Mouse (Mus musculus) embryonic facial prominence, embryonic 12.5 days (tissue): ENCODE data around the gene Ren1. TPM values are rescaled to one million over a fixed set of nuclear protein-coding genes. Genes with fewer than 3 reads are reported as not detected.
A peak's percentile ranks its signal among the peaks of the same experiment; 100 is the strongest.
"Not testable (repeated sequence)": the region's sequence is repeated elsewhere in the genome, so short reads cannot be mapped to it uniquely, and the experiment has no call there.

Experiments
- ATAC-seq: fragments of 200-750 bp; cut with Nextera tagmentation; 2 replicates; pipeline ENCODE4 v1.8.0; 2017; ENCODE audit not compliant: insufficient number of reproducible peaks, insufficient read depth, low FRiP score, low TSS enrichment
- H3K27ac ChIP-seq: fragments of 300-500 bp; sonication (generic); 2 replicates; pipeline ENCODE4 v1.5.1; 2016; ENCODE audit warnings: mild to moderate bottlenecking
- H3K27me3 ChIP-seq: fragments of 300-500 bp; sonication (generic); 2 replicates; pipeline ENCODE4 v1.6.1; 2016; ENCODE audit warnings: mild to moderate bottlenecking, moderate library complexity
- H3K36me3 ChIP-seq: fragments of 300-500 bp; sonication (generic); 2 replicates; pipeline ENCODE4 v1.6.1; 2016; ENCODE audit warnings: mild to moderate bottlenecking
- H3K4me1 ChIP-seq: fragments of 300-500 bp; sonication (generic); 2 replicates; pipeline ENCODE4 v1.6.1; 2016
- H3K4me2 ChIP-seq: fragments of 300-500 bp; sonication (generic); replicated peaks from 2 replicates; pipeline ENCODE4 v1.6.1; 2016; ENCODE audit warnings: mild to moderate bottlenecking, moderate library complexity
- H3K4me3 ChIP-seq: fragments of 300-500 bp; sonication (generic); 2 replicates; pipeline ENCODE4 v1.5.1; 2016; ENCODE audit warnings: mild to moderate bottlenecking
- H3K9ac ChIP-seq: fragments of 300-500 bp; sonication (generic); 2 replicates; pipeline ENCODE4 v1.6.1; 2016; ENCODE audit warnings: mild to moderate bottlenecking, moderate library complexity
- H3K9me3 ChIP-seq: fragments of 300-500 bp; sonication (generic); 2 replicates; pipeline ENCODE4 v1.6.1; 2016; ENCODE audit warnings: mild to moderate bottlenecking, moderate library complexity
- WGBS: fragments of 180-500 bp; shearing (Covaris S2); methylation state at CpG from one replicate; pipeline ENCODE4 v1.1.7; 2016; 5-methylcytosine and 5-hydroxymethylcytosine counted together
- polyA plus RNA-seq: library from polyadenylated mRNA; unstranded; fragments of >200 nt; fragmentation: Nextera tagmentation; extraction: Ambion mirVana; gene quantifications from 2 replicates; pipeline ENCODE4 v1.2.1, GENCODE M21; 2016

Ren1 gene
- polyA plus RNA-seq, 1 experiment from 2014 or later = 0.19 TPM

- no peaks in the 10 kb centered on the region for H3K36me3 ChIP-seq
- no peak within 1 kb of the TSS for H3K4me2 ChIP-seq
- peaks cover 7% of the 10 kb centered on the region for H3K4me1 ChIP-seq
- H3K9me3 ChIP-seq = 0 out of 2 replicates have a peak, but pooled peaks cover 6% of the 10 kb centered on the region
- WGBS = 88% methylated on average over 13 of the region's 13 CpGs
- ATAC-seq = no peak
- no peak within 1 kb of the TSS for H3K9ac ChIP-seq
- no peak within 1 kb of the TSS for H3K27ac ChIP-seq
- H3K27me3 ChIP-seq = no peaks in the 10 kb centered on the region
- H3K4me3 ChIP-seq = no peak within 1 kb of the TSS
These were observed 28.9 kb upstream of the Ren1 start, which contains the start of gene Kiss1 for GRCm38 (mm10) chr1:133321267-133321925. Gene Kiss1 (plus strand): TSS chr1:133321875.

- H3K27me3 ChIP-seq = peaks cover 11% of the 10 kb centered on the region
- no peaks in the 10 kb centered on the region for H3K36me3 ChIP-seq
- 37% methylated on average over 5 of the region's 5 CpGs for WGBS
- no peak overlapping the region for H3K27ac ChIP-seq
- H3K9me3 ChIP-seq = 0 out of 2 replicates have a peak, but pooled peaks cover 3% of the 10 kb centered on the region
- ATAC-seq = no peak; the same call in 1 of the 2 replicates
- no peak overlapping the region for H3K4me2 ChIP-seq
- peaks cover 7% of the 10 kb centered on the region for H3K4me1 ChIP-seq
- H3K4me3 ChIP-seq = no peak overlapping the region
- no peak overlapping the region for H3K9ac ChIP-seq
These were observed 27.0 kb upstream of the Ren1 start for GRCm38 (mm10) chr1:133323333-133323732.

GRCm38 (mm10) chr1:133325951-133326350, 24.4 kb upstream of the Ren1 start:
- WGBS = 85% methylated on average over 8 of the region's 8 CpGs
- Histone ChIP-seq H3K27ac (no peak overlapping the region), H3K4me1 (peaks cover 14% of the 10 kb centered on the region), H3K4me3 (no peak overlapping the region), H3K9ac (no peak overlapping the region), H3K36me3 (no peaks in the 10 kb centered on the region), H3K4me2 (no peak overlapping the region), H3K27me3 (peaks cover 35% of the 10 kb centered on the region), H3K9me3 (no peaks in the 10 kb centered on the region)
- ATAC-seq = no peak

- H3K4me3 ChIP-seq = no peak overlapping the region
- no peak overlapping the region for H3K27ac ChIP-seq
- H3K4me1 ChIP-seq = peaks cover 14% of the 10 kb centered on the region
- no peaks in the 10 kb centered on the region for H3K9me3 ChIP-seq
- no peak for ATAC-seq
- no peak overlapping the region for H3K9ac ChIP-seq
- H3K27me3 ChIP-seq = peaks cover 44% of the 10 kb centered on the region
- H3K4me2 ChIP-seq = no peak overlapping the region
- H3K36me3 ChIP-seq = no peaks in the 10 kb centered on the region
- WGBS = 59% methylated on average over 5 of the region's 5 CpGs
These were observed 23.2 kb upstream of the Ren1 start for GRCm38 (mm10) chr1:133327094-133327493.

GRCm38 (mm10) chr1:133328299-133328795, 22.0 kb upstream of the Ren1 start:
- no peak overlapping the region for H3K4me2 ChIP-seq
- WGBS = 59% methylated on average over 6 of the region's 6 CpGs
- no peak for ATAC-seq

GRCm38 (mm10) chr1:133328896-133329637, 21.2 kb upstream of the Ren1 start:
- H3K27me3 ChIP-seq = peaks cover 46% of the 10 kb centered on the region
- peak; percentile 30; the same call in 1 of the 2 replicates for ATAC-seq
- H3K4me3 ChIP-seq = peak overlapping the region; percentile 34
- H3K9me3 ChIP-seq = no peaks in the 10 kb centered on the region
- 6% methylated on average over 34 of the region's 34 CpGs for WGBS
- peak overlapping the region; percentile 45; the same call in 1 of the 2 replicates for H3K9ac ChIP-seq
- H3K27ac ChIP-seq = no peak overlapping the region
- peak overlapping the region; percentile 62 for H3K4me2 ChIP-seq
- H3K4me1 ChIP-seq = peaks cover 7% of the 10 kb centered on the region
- no peaks in the 10 kb centered on the region for H3K36me3 ChIP-seq

More at GRCm38 (mm10) chr1:133328299-133328795, 22.0 kb upstream of the Ren1 start:
- peaks cover 9% of the 10 kb centered on the region for H3K4me1 ChIP-seq
- H3K9ac ChIP-seq = no peak overlapping the region
- H3K4me3 ChIP-seq = no peak overlapping the region
- no peak overlapping the region for H3K27ac ChIP-seq
- H3K27me3 ChIP-seq = peaks cover 46% of the 10 kb centered on the region
- no peaks in the 10 kb centered on the region for H3K36me3 ChIP-seq
- no peaks in the 10 kb centered on the region for H3K9me3 ChIP-seq

GRCm38 (mm10) chr1:133329638-133329964, 20.7 kb upstream of the Ren1 start:
- no peaks in the 10 kb centered on the region for H3K9me3 ChIP-seq
- H3K27ac ChIP-seq = no peak overlapping the region
- no peak for ATAC-seq
- 20% methylated on average over 7 of the region's 7 CpGs for WGBS
- H3K36me3 ChIP-seq = no peaks in the 10 kb centered on the region
- H3K4me3 ChIP-seq = peak overlapping the region; percentile 34
- peak overlapping the region; percentile 62 for H3K4me2 ChIP-seq
- H3K4me1 ChIP-seq = peaks cover 7% of the 10 kb centered on the region
- H3K9ac ChIP-seq = peak overlapping the region; percentile 45; the same call in 1 of the 2 replicates
- H3K27me3 ChIP-seq = peaks cover 46% of the 10 kb centered on the region

- no peak overlapping the region for H3K27ac ChIP-seq
- no peak overlapping the region for H3K9ac ChIP-seq
- 72% methylated on average over 3 of the region's 3 CpGs for WGBS
- H3K9me3 ChIP-seq = no peaks in the 10 kb centered on the region
- H3K36me3 ChIP-seq = no peaks in the 10 kb centered on the region
- H3K4me2 ChIP-seq = no peak overlapping the region
- H3K4me3 ChIP-seq = no peak overlapping the region
- H3K27me3 ChIP-seq = peaks cover 46% of the 10 kb centered on the region
- no peak for ATAC-seq
- peaks cover 7% of the 10 kb centered on the region for H3K4me1 ChIP-seq
These were observed 19.2 kb upstream of the Ren1 start for GRCm38 (mm10) chr1:133331142-133331541.

- no peaks in the 10 kb centered on the region for H3K9me3 ChIP-seq
- H3K9ac ChIP-seq = no peak overlapping the region
- H3K4me1 ChIP-seq = peaks cover 7% of the 10 kb centered on the region
- ATAC-seq = no peak
- H3K27me3 ChIP-seq = peaks cover 40% of the 10 kb centered on the region
- H3K36me3 ChIP-seq = no peaks in the 10 kb centered on the region
- no peak overlapping the region for H3K4me2 ChIP-seq
- no peak overlapping the region for H3K4me3 ChIP-seq
- WGBS = 86% methylated on average over 11 of the region's 11 CpGs
- H3K27ac ChIP-seq = no peak overlapping the region
These were observed 17.5 kb upstream of the Ren1 start for GRCm38 (mm10) chr1:133332656-133333430.

- H3K36me3 ChIP-seq = no peaks in the 10 kb centered on the region
- H3K27me3 ChIP-seq = peaks cover 29% of the 10 kb centered on the region
- no peak overlapping the region for H3K9ac ChIP-seq
- no peak overlapping the region for H3K27ac ChIP-seq
- no peak overlapping the region for H3K4me3 ChIP-seq
- no peak for ATAC-seq
- 81% methylated on average over 6 of the region's 6 CpGs for WGBS
- no peaks in the 10 kb centered on the region for H3K9me3 ChIP-seq
- no peak overlapping the region for H3K4me2 ChIP-seq
- H3K4me1 ChIP-seq = peaks cover 7% of the 10 kb centered on the region
These were observed 16.4 kb upstream of the Ren1 start for GRCm38 (mm10) chr1:133333937-133334336.

GRCm38 (mm10) chr1:133340403-133340802, 9.9 kb upstream of the Ren1 start:
- 63% methylated on average over 1 of the region's 1 CpGs for WGBS
- not testable (repeated sequence) for H3K9me3 ChIP-seq, ATAC-seq, H3K4me2 ChIP-seq, H3K27me3 ChIP-seq, H3K27ac ChIP-seq, H3K9ac ChIP-seq, H3K4me1 ChIP-seq, H3K4me3 ChIP-seq, H3K36me3 ChIP-seq
